In genomic region chr19:10751607-10752006, GRCm38 (mm10) we compare ENCODE assay signal across 19 mouse cellular contexts. TPM values are rescaled to one million over a fixed set of nuclear protein-coding genes. Genes with fewer than 3 reads are reported as not detected.
DNase-seq lines count a peak whose midpoint lies in the region; TF ChIP-seq lines count a peak whose summit lies in the region.
"Had no signal": no experiment of that assay in that cellular context is flagged by ENCODE, and none has a peak within 500 bp of the region (broad histone marks: within the 10 kb centered on the region; RNA-seq: fewer than 3 reads in every experiment).

No protein-coding gene starts in this region.

- 5% methylated on average over 1 of the region's 1 CpGs for WGBS in thymus, adult 2 months

- H3K27ac ChIP-seq in thymus, adult 2 months (ENCODE audit: control insufficient read depth, insufficient read depth, low read length): peak overlapping the region; percentile 63
- H3K27ac ChIP-seq: embryonic facial prominence, embryonic 13.5 days; forebrain, embryonic 12.5 days; hindbrain, embryonic 10.5 days; hindbrain, embryonic 14.5 days had no signal

- TF ChIP-seq CTCF in thymus, adult 2 months (IDR thresholded peaks at IDR 0.05; ENCODE audit: borderline replicate concordance, control insufficient read depth, extremely low read depth, insufficient read depth, low read length, poor library complexity): no peak

- H3K4me1 ChIP-seq in thymus, adult 2 months (replicated peaks; ENCODE audit: control insufficient read depth, insufficient read depth, low read length): peaks cover 52% of the 10 kb centered on the region
- H3K4me1 ChIP-seq: embryonic facial prominence, embryonic 13.5 days; heart, embryonic 12.5 days had no signal

- no peaks in the 10 kb centered on the region for H3K36me3 ChIP-seq in thymus, adult 2 months (ENCODE audit: control insufficient read depth, insufficient read depth, low read length)
- H3K36me3 ChIP-seq: embryonic facial prominence, embryonic 13.5 days; forebrain, embryonic 12.5 days; heart, embryonic 12.5 days; hindbrain, embryonic 10.5 days had no signal

- no peaks in the 10 kb centered on the region for H3K27me3 ChIP-seq in thymus, adult 2 months (ENCODE audit: control insufficient read depth, insufficient read depth, low read length)
- H3K27me3 ChIP-seq: CH12.LX; embryonic facial prominence, embryonic 13.5 days; forebrain, embryonic 12.5 days; heart, embryonic 12.5 days; Patski had no signal

- H3K4me3 ChIP-seq in thymus, adult 2 months (ENCODE audit: control insufficient read depth, insufficient read depth, low read length): no peak overlapping the region
- H3K4me3 ChIP-seq: embryonic facial prominence, embryonic 13.5 days; forebrain, embryonic 12.5 days; heart, embryonic 12.5 days; hindbrain, embryonic 10.5 days had no signal

- DNase-seq in CD4-positive, CD25-positive, alpha-beta regulatory T cell, adult 2 months (ENCODE audit: low read depth, low spot score): peak; percentile 62
- DNase-seq in T-cell, adult 2 months (ENCODE audit: low spot score): peak; percentile 56
- DNase-seq in thymus, adult 2 months: peak; percentile 54
- DNase-seq in thymus, postnatal 25 days: peak; percentile 60
- no peak for DNase-seq in cerebellum, postnatal 4 days (ENCODE audit: low spot score in 2 of 2)
- DNase-seq in kidney, adult 9 months: no peak
- no peak for DNase-seq in cerebellum, adult 11-12 months
- DNase-seq: adrenal gland, adult 8-10 months; adrenal gland, postnatal 36 days; cerebellum, adult 8-10 months; cerebellum, postnatal 25 days; gastrocnemius, postnatal 14 days had no signal

- TF ChIP-seq POLR2A in thymus, adult 2 months (IDR thresholded peaks at IDR 0.05; ENCODE audit: control insufficient read depth, extremely low read depth, insufficient read depth, low read length, poor library complexity): no peak

RNA-seq across cellular contexts. Expression of gene Cd5, which starts 12.8 kb away (rescaled TPM):
- polyA plus RNA-seq in thymus, adult 2 months (2012; rRNA removed): 250 and 282 TPM in 2 replicates
- polyA plus RNA-seq: forebrain, embryonic 12.5 days; Patski had no signal

Comparison
In these comparisons a context has a peak if more than half of its experiments do, and no peak if none do; other contexts are left out.
1. DNase-seq: peak in CD4-positive, CD25-positive, alpha-beta regulatory T cell, adult 2 months (single experiment), T-cell, adult 2 months (single experiment), thymus, adult 2 months (single experiment) and thymus, postnatal 25 days (single experiment); none in cerebellum, postnatal 4 days (0 of 2), kidney, adult 9 months (single experiment) and cerebellum, adult 11-12 months (single experiment).